Mouse (Mus musculus): ENCODE measurements around the gene Hacl1. TPM values are rescaled to one million over a fixed set of nuclear protein-coding genes. Genes with fewer than 3 reads are reported as not detected.

The Hacl1 gene
- total RNA-seq, 2 experiments from 2014 or later: 5.2 to 29.6 TPM

DNA sequence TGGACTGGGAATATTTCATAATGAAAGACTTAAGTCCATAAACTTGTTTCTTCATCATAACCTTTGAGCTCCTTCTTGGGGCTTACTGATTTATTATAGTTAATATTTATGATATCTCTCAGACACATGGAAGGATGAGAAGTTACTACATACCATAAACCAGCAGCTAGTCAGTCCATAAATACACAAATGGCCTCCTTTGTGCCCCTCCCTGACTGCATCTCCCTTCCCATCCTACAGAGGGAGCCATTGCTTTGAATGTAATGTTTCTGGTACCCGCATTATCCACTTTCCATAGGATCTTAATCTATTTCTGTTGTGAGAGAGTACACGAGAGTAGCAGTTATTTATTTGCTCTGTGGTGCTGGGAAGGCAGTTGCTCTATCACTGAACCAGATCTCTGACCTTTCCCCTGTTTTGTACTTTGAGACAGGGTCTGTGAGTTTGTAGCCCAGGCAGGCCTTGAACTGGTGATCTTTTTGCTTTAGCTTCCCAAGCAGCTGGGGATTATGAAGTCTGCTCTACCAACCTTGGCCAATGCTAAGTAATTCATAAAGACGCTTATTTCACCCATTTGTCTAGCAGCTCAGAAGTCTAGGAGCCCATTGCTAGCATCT, 4.0 kb upstream of the Hacl1 start:
- ATAC-seq (replicated peaks; ENCODE audit: low FRiP score, low TSS enrichment, poor library complexity, severe bottlenecking): no peak

DNA sequence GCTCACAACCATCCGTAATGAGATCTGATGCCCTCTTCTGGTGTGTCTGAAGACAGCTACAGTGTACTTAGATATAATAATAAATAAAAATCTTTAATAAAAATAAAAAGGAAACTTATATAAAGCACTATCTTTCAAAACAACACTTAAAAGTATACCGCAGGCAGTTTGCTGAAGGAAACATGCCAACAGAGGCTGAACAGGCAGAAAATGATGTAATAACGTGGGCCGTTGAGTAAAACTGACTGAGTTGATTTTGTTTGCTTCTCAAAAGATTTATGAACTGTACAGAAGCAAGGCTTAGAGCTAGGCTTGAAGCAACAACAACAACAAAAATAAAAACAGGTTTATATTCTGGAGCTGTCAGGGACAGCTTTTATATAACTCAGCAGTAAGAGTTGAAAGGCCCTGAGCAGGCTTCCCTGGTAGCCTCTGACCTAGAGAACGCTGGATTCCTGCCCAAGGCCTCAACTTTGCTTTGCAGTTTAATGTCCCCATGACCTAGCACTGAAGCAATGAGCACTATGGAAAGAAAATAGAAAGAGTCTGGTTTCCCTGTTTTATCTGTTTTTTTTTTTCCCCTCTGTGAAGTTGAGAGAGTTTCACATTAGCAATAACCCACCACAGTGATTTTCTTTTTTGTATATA, 3.2 kb upstream of the Hacl1 start:
- no peak for ATAC-seq (replicated peaks; ENCODE audit: low FRiP score, low TSS enrichment, poor library complexity, severe bottlenecking)

DNA sequence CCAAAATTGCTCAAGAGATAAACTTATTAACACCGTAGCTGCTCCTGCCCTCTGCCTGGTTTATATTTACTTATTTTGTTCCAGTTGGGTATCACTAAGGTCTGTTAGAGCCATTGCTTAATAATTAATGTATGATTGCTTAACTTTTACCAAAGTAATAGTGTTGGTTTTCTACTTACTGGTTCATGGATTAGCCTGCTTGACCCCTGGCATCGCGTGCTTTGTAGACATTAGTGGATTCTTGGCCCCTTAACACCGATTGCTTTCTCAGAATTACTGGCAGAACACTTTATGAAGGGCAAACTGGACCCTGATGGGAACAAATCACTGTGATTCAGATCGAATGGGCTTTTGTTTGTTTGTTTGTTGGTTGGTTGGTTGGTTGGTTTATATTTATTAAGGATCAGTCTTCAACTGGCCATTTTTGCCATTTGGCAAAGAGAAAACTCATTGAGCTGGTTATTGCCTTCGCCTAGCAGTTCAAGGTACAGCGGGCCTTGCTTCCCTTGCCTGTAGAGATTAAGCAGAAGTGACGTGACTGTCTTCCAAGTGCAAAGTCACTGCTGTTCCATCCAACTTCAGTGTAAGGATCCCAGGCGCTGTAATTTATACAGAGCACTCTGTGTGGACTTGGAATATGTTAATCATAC, 545 bp upstream of the Hacl1 start:
- no peak for ATAC-seq (replicated peaks; ENCODE audit: low FRiP score, low TSS enrichment, poor library complexity, severe bottlenecking)

DNA sequence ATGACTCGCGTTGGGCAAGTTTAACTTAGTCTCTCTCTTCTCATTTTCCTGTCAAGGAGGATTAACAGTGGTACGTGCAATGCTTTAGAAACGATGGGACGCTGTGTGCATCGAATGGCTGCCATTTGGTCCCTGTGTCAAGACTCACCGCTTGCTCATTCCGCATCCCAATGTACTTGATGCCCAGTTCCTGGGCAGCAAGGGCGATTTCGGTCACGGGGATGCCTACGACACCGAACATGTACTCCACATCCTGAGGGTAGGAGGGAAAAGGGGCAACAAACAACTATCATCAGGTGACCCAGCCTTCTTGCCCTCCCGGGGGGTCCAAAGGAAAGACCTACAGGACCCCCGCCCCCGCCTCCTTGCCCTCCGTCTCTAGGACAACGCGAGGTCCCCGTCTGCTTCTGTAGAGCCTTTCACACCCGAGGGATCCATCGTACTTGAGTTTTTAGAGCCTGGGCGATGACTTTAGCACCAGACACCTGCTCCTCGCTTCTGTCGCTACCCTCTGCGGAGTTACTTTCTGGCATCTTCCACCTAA, 668 bp downstream of the Hacl1 start, which contains the start of gene Gm49387:
Gene Gm49387, minus strand, starts transcription at position 533 of the 544 bp plus-strand sequence.
- peak; percentile 28 for ATAC-seq (replicated peaks; ENCODE audit: low FRiP score, low TSS enrichment, poor library complexity, severe bottlenecking)

DNA sequence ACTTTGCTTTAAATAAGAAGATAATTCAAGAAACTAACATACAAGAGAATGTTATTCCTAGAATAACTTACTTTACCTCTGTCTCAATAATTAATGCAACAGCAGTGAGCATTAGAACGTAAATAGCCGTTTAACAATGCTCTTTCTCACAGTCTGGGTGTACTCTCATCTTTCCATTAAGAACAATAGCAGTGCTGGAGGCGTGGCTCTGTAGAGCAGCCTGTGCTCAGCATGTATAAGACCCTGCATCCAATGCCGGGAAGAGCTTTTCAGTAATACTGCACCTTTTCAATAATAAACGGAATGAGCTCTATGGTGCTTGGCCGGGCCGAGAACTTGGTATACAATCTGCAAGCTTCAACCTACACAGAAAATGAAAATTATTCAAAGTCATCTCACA, 10.4 kb downstream of the Hacl1 start:
- no peak for ATAC-seq (replicated peaks; ENCODE audit: low FRiP score, low TSS enrichment, poor library complexity, severe bottlenecking)

DNA sequence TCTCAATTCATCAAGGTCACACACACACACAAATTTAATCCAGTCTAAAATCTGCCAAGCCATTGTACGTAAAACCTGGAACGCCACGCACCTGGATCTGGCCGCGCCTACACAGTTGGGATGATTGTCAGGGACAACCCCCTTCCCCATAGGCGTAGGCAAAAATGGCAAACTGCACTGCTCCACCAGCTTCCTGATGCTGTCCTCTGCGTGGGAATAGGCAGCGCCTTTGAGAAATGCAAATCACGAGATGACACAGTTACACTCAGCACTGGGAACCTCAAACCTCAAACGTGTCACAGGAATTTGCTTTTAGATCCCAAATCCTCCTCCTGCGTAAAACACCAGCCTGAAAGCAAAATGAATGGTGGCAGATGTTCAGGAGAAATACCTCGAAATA, 18.3 kb downstream of the Hacl1 start:
- no peak for ATAC-seq (replicated peaks; ENCODE audit: low FRiP score, low TSS enrichment, poor library complexity, severe bottlenecking)

DNA sequence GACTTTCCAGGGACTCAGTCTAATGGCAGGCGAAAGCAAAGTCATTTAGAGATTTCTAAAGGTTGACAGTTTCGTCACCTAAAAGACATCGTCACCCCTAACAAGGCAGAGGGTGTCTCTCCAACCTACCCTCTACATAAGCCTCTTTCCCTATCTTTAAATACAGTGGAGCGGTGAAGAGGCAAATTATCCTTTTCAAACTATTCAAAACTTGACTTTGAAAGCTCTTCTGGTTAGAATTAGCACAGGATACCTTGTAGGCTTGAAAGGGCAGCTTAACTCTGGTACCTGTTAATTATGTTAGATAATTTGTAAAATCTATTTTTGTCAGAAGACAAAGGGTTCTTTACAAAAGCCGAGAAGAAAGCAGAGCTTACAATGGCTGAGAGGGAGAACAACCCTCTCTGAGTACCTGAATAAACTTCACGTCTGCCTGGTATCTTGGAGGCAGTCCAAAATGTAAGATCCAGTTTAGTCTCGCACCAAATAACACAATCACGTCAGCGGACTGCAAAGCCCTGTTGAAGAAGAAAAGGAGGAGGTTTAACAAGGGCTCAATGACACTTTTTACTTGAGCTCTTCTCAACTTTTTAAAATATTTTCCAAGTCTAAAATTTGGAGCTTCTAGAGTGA, 20.4 kb downstream of the Hacl1 start:
- no peak for ATAC-seq (replicated peaks; ENCODE audit: low FRiP score, low TSS enrichment, poor library complexity, severe bottlenecking)

DNA sequence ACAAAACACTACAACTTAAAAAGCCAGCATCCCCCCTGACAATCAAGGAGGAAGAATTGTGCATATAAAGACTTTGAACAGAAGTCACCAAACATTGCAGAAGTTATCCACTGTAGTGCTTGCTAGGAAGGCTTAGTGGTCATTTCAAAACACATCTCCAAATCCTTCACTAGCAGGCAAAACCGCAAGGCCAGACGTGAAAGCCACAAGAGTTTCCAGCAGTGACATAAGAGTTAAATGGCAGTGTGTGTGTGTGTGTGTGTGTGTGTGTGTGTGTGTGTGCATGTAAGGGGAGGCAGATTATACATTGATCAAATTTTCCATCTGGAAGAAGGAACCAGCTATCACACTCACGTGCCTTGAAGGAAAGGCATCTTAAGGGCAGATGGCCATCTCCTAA, 23.1 kb downstream of the Hacl1 start:
- ATAC-seq (replicated peaks; ENCODE audit: low FRiP score, low TSS enrichment, poor library complexity, severe bottlenecking): no peak

DNA sequence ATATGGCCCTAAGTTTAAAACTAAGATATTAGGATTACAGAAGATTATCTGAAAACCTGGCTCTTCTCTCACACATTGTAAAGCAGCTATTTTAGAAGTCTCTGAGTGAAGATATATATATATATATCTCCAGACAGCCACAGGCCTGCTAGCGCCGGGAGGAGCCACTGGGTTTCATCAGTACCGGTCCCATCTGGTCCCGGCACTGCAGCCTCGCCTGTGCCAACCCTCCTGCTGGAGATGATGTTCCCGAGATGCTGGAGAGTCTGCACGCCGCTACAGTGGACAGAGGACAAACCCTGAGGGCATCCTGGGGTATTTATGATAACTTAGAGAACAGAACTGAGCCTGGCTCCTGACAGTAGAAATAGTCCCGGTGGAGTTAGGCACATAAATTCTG, 23.9 kb downstream of the Hacl1 start:
- ATAC-seq (replicated peaks; ENCODE audit: low FRiP score, low TSS enrichment, poor library complexity, severe bottlenecking): no peak

DNA sequence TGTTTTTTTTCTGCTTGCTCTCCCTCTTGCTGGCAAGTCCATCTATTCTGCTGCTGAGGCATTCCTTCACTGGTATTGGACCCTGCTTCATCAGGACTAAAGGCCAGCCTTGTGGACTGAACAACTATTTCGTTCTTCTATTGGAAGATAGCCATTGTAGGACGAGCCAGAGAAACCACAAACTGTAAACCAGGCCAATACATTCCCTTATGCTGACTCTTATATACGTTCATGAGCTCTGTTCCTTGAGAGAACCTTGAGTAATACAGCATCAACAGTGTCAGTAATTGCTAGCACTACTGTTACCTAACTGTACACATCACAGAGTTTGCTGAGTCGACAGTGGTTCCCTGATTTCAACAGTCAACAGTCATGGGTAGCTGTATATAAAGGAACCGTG, 27.4 kb downstream of the Hacl1 start:
- no peak for ATAC-seq (replicated peaks; ENCODE audit: low FRiP score, low TSS enrichment, poor library complexity, severe bottlenecking)

DNA sequence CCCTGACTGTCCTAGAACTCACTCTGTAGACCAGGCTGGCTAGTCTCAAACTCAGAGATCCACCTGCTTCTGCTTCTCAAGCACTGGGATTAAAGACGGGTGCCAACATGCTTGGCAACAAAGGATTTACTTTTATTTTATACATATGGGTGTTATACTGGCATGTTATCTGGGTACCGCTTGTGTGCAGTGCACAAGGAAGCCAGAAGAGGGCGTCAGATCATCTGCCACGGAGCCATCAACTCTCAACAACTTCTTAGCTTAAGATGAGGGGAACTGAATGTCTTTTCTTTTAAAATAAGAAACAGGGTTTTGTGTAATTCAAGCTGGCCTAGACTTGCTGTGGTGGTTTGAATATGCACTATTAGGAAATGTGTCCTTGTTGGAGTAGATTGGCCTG, 29.1 kb downstream of the Hacl1 start:
- ATAC-seq (replicated peaks; ENCODE audit: low FRiP score, low TSS enrichment, poor library complexity, severe bottlenecking): no peak

DNA sequence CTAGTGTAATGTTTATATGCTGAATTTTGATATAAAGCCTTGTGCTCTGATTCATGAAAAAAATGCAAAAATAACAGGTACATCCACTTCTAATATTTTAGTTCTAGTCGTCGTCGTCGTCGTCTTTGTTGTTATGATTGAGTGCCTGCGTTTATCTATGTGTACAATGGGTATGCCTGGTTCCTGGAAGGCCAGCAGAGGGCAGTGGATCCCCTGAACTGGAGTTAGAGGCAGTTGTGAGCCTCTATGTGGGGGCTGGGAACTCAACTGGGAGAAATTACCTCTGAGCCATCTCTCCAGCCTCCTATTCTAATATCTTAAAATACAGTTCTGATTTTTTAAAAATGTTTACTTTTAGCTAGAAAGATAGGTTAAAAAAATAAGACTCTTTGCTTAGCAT, 35.6 kb downstream of the Hacl1 start:
- no peak for ATAC-seq (replicated peaks; ENCODE audit: low FRiP score, low TSS enrichment, poor library complexity, severe bottlenecking)

DNA sequence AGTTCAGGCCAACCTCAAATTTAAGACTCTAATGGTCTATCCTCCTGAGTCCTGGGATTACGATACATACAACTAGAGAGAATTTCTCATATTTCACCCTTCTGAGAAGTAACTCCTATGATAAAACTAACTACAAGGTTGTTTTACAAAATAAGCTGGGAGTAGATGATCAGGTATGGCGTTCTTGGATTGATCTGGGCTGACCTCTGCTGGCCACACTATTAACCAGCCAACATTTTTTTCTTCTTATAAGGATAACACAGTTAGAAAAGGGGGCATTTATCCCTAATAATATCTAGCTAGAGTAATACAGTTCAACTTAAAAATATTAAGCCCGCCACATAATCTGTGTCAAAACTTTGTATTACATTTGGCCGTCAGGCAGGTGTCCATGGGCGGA, 36.2 kb downstream of the Hacl1 start:
- ATAC-seq (replicated peaks; ENCODE audit: low FRiP score, low TSS enrichment, poor library complexity, severe bottlenecking): no peak

DNA sequence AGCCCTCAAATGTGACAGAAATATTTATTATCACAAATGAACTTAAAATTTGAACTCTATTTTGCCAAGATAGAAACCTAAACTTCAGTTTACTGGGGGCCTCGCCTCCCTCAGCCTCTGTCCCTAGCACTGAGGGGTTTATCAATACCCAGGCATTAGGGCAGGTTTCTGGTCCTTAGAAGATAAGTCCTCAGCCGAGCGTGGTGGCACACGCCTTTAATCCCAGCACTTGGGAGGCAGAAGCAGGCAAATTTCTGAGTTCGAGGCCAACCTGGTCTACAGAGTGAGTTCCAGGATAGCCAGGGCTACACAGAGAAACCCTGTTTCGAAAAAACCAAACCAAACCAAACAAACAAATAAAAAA, 38.5 kb downstream of the Hacl1 start:
- peak; percentile 90 for ATAC-seq (replicated peaks; ENCODE audit: low FRiP score, low TSS enrichment, poor library complexity, severe bottlenecking)

DNA sequence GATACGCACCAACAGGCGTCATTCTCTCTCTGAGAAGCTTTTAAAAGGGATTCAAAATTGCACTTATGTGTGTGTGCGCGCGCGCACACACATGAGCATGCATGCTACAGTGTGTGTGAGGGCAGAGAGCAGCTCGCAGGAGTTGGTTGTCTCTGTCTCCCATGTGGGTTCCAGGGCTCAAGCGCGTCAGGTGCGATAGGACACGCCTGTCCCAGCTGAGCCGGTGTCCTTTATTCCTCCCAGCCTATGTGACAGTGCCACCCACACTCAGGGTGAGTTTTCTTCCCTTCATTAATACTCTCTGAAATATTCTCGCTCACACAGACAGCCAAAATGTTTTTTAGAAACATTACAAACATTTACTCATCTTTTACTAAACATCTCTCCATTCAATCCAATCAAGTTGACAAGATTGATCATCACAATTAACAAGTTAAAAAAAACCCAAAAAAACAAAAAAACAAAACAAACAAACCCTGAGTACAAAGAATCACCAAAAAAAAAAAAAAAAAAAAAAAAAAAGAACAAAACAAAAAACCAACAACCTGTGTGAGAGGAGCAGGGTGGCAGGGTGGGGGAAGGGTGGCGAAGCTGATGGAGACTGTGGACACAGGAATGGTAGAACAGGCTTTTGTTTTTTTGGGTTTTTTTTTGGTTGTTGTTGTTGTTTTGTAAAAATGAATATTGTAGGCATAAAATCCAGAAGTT, 39.0 kb downstream of the Hacl1 start:
- ATAC-seq (replicated peaks; ENCODE audit: low FRiP score, low TSS enrichment, poor library complexity, severe bottlenecking): no peak

DNA sequence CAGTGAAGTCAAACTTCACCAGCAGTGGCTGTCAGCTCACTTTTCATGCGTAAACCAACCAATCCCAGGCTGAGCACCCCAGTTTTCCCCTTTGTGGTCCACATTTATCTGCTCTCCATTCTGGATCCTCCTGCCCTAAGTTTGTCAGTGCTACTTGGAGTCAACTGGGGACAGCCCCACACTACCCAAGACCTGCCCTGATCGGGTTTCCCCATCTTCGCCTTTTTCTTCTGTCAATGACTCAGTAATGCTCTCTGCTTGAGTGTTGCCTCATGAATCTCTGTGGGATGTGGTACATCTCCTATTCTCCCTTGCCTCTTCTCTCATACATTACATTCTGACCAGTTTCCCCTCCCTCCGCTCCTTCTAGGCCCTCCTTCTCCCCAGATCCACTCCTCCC, 43.6 kb downstream of the Hacl1 start:
- no peak for ATAC-seq (replicated peaks; ENCODE audit: low FRiP score, low TSS enrichment, poor library complexity, severe bottlenecking)

DNA sequence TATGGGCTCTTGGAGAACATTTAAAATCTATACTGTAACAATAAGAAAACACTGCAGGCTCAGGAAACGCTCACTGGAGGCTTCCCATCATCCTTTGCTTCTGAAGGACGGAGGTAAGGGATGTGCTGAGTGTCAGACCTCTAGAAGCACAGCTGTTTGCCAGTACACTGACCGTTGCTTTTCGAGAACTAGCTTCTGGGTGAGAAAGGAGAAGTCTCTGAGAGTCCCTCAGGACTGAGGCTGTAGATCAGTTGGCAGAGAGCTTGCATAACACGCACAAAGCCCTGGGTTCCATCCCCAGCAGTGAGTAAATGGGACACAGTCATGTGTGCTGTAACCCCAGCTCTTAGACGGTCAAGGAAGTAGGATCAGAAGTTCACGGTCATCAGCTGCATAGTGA, 44.7 kb downstream of the Hacl1 start:
- no peak for ATAC-seq (replicated peaks; ENCODE audit: low FRiP score, low TSS enrichment, poor library complexity, severe bottlenecking)

DNA sequence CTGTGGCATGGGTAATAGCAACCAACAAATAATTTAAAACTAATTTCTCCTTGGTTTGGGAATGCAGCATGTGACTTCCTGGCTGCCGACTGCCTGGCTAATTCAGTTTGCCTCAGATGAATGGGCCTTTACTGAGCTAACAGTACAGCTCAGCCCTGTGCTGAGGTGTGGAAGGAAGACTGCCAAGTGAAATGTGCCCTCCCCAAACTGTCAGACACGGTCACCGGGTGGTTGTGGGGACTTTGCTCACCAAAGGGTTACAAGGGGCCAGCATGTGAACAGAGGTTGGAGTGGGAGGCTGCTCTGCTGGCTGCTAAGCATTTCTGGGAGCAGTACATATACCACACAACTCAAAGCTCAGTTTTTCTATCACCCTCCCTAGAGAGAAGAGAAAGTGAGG, 46.4 kb downstream of the Hacl1 start:
- no peak for ATAC-seq (replicated peaks; ENCODE audit: low FRiP score, low TSS enrichment, poor library complexity, severe bottlenecking)

DNA sequence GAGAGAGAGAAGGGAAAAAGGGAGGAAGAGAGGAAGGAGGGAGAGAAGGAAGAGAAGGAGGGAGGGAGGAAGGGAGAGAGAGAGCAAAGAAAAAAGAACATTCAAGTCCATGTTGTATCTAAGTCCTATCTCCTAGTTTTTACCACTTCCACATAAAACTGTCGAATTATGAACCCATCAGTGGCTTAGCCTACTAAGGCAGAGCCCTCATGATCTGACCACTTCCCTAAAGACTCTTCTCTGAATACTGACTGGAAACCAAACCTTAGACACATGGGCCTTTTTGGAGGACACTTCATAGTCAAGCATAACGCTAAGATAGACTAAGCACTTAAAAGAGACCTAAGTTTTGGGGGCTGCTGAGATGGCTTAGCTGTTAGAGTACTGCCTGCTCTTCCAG, 48.0 kb downstream of the Hacl1 start:
- ATAC-seq (replicated peaks; ENCODE audit: low FRiP score, low TSS enrichment, poor library complexity, severe bottlenecking): no peak

DNA sequence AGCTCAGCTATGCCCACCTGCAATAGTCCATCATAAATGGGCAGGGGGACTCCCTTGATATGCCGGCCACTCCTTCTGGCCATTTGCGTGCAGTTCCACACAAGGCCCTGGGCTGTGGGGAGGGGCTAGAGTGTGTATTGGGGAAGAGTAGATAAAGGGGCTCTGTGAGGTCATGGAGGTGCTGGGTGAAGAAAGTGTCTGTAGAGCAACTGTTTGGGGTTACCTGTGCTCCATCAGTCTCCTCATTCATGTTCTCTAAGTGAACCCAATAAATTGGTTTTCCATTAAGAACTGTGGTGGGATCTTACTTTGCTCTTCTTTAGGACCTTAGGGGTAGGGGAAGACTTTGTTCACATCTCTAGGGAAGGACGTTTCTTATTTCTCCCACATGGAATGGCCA, 49.8 kb downstream of the Hacl1 start, which contains the start of gene Colq:
Gene Colq, minus strand, starts transcription at position 101 of the 400 bp plus-strand sequence.
- no peak for ATAC-seq (replicated peaks; ENCODE audit: low FRiP score, low TSS enrichment, poor library complexity, severe bottlenecking)
